Mouse (Mus musculus): ENCODE measurements at regions not wholly inside any gene's neighbourhood (a gene's known extent, or its start where the extent isn't known, plus 50 kb on each side); places are given as distances from the start of the nearest gene placed in this dataset.

- TF ChIP-seq CTCF (IDR thresholded peaks at IDR 0.05; ENCODE audit: control insufficient read depth, insufficient read depth, insufficient read length) (no peak), MYOD1 (IDR thresholded peaks at IDR 0.05; ENCODE audit: control insufficient read depth, insufficient read length, low read depth) (no peak), USF1 (IDR thresholded peaks at IDR 0.05; ENCODE audit: low read depth) (no peak), CEBPB (IDR thresholded peaks at IDR 0.05; ENCODE audit: low read depth) (no peak)
These were observed 85.0 kb downstream of the Tomm20 start for GRCm38 (mm10) chr8:126860630-126861029.
